Mouse (Mus musculus): Measurements from ENCODE around the gene Ppt2. TPM values are rescaled to one million over a fixed set of nuclear protein-coding genes. Genes with fewer than 3 reads are reported as not detected.

Gene Ppt2
- polyA plus RNA-seq (2014; fragmentation: Nextera tagmentation; extraction: Ambion mirVana), result 23.6 and 26.4 TPM in 2 replicates

DNA sequence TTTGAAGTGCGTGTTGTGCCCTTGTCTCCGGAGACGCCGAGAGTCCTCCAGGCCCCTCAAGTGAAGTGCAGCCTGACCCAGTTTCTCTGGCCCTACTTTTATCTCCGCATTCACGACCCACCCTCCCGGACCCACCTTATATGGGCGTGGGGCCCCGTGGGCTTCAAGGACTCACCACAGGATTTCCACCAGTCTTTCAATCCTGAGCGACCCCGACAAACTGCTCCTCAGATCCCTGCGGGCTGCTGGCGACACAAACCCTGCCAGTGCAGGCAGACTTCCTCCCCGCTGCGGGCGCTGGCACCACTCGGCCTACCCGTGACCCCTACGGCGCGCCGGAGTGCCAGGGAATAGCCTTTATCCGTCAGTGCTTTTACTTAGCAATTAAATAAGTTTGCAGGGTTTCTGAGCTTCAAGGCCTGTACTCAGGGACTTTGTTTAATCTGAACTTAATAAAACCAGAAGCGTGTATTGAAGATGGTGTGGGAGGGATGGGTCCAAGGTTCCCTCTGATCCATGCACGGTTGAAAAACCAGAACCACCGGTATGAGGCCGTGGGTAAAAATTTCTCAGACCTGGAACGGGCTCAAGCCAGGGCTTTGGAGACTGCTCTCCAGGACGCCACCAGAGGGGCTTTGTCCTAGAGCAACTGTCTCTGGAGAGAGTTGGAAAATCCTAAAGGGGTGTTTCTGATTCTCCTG lies at the start of gene Ppt2:
Gene Ppt2 (minus strand): TSS at position 568 of the 701 bp plus-strand sequence.
- DNase-seq (ENCODE audit: low spot score), result peak; percentile 30
- Histone ChIP-seq H3K27ac (replicated peaks; ENCODE audit: low read depth, low read length) (peak within 1 kb of the TSS; percentile 94), H3K36me3 (ENCODE audit: control insufficient read depth, insufficient read depth, low read length) (0 out of 2 replicates have a peak, but pooled peaks cover 20% of the 10 kb centered on the region), H3K9me3 (ENCODE audit: control insufficient read depth, low read length) (no peaks in the 10 kb centered on the region), H3K27me3 (replicated peaks; ENCODE audit: control insufficient read depth, insufficient read depth, low read length) (peaks cover 33% of the 10 kb centered on the region), H3K4me2 (ENCODE audit: low read depth, low read length) (peak within 1 kb of the TSS; percentile 80), H3K4me3 (ENCODE audit: low read depth, low read length) (peak within 1 kb of the TSS; percentile 60), H3K9ac (ENCODE audit: low read depth, low read length) (peak within 1 kb of the TSS; percentile 80), H3K4me1 (ENCODE audit: control insufficient read depth, insufficient read depth, low read length) (peaks cover 40% of the 10 kb centered on the region)
- 4% methylated on average over 29 of the region's 29 CpGs for WGBS
- no peak for ATAC-seq (ENCODE audit: low read depth)

DNA sequence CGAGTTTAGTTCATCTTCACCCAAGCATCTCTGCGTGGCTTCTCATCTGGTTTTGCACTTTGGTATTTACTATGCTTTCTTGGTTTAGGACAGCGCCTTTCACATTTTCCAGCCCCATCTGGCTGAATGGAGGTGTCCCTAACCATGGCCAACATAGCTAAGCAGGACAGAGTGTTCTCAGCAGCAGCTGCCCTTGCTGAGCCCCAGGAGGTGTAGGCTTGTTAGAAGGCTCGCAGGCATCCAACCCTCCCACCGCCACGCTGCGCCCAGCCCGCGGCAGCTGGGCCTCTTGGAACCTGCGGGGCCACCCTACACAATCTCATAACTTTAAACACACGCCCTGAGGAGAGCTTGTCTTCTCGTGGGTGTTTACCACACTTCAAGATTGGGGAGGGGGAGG lies 48.4 kb upstream of the Ppt2 start:
- no peak overlapping the region for H3K4me2 ChIP-seq (ENCODE audit: low read depth, low read length)
- ATAC-seq (ENCODE audit: low read depth), result no peak
- no peak overlapping the region for H3K4me3 ChIP-seq (ENCODE audit: low read depth, low read length)
- H3K4me1 ChIP-seq (ENCODE audit: control insufficient read depth, insufficient read depth, low read length), result 0 out of 2 replicates have a peak, but pooled peaks cover 1% of the 10 kb centered on the region
- no peaks in the 10 kb centered on the region for H3K36me3 ChIP-seq (ENCODE audit: control insufficient read depth, insufficient read depth, low read length)
- no peak overlapping the region for H3K27ac ChIP-seq (replicated peaks; ENCODE audit: low read depth, low read length)
- H3K9ac ChIP-seq (ENCODE audit: low read depth, low read length), result no peak overlapping the region
- peaks cover 59% of the 10 kb centered on the region for H3K27me3 ChIP-seq (replicated peaks; ENCODE audit: control insufficient read depth, insufficient read depth, low read length)
- no peaks in the 10 kb centered on the region for H3K9me3 ChIP-seq (ENCODE audit: control insufficient read depth, low read length)
- WGBS, result 72% methylated on average over 12 of the region's 12 CpGs
- no peak for DNase-seq (ENCODE audit: low spot score)

DNA sequence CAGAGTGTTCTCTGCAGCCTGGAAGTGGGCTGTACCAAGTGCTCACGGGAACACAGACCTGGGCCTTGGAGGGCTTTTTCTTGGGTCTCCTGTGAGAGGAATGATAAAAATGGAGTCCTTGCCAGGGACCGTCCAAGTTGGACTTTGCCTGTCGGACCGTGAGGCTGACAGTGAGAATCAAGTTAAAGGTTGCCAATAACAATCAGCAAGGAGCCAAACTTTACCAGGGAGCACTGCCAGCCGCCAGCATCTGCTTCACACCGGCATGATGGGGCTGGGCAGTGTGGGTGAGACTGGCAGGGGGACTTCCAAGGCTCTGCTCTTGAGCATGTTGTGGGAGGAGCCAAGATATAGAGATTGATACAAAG lies 47.8 kb upstream of the Ppt2 start:
- Histone ChIP-seq H3K27me3 (replicated peaks; ENCODE audit: control insufficient read depth, insufficient read depth, low read length) (peaks cover 64% of the 10 kb centered on the region), H3K9ac (ENCODE audit: low read depth, low read length) (no peak overlapping the region), H3K4me3 (ENCODE audit: low read depth, low read length) (no peak overlapping the region), H3K4me2 (ENCODE audit: low read depth, low read length) (no peak overlapping the region), H3K9me3 (ENCODE audit: control insufficient read depth, low read length) (no peaks in the 10 kb centered on the region), H3K4me1 (ENCODE audit: control insufficient read depth, insufficient read depth, low read length) (0 out of 2 replicates have a peak, but pooled peaks cover 4% of the 10 kb centered on the region), H3K27ac (replicated peaks; ENCODE audit: low read depth, low read length) (no peak overlapping the region), H3K36me3 (ENCODE audit: control insufficient read depth, insufficient read depth, low read length) (no peaks in the 10 kb centered on the region)
- WGBS, result 73% methylated on average over 6 of the region's 6 CpGs
- no peak for DNase-seq (ENCODE audit: low spot score)
- no peak for ATAC-seq (ENCODE audit: low read depth)

DNA sequence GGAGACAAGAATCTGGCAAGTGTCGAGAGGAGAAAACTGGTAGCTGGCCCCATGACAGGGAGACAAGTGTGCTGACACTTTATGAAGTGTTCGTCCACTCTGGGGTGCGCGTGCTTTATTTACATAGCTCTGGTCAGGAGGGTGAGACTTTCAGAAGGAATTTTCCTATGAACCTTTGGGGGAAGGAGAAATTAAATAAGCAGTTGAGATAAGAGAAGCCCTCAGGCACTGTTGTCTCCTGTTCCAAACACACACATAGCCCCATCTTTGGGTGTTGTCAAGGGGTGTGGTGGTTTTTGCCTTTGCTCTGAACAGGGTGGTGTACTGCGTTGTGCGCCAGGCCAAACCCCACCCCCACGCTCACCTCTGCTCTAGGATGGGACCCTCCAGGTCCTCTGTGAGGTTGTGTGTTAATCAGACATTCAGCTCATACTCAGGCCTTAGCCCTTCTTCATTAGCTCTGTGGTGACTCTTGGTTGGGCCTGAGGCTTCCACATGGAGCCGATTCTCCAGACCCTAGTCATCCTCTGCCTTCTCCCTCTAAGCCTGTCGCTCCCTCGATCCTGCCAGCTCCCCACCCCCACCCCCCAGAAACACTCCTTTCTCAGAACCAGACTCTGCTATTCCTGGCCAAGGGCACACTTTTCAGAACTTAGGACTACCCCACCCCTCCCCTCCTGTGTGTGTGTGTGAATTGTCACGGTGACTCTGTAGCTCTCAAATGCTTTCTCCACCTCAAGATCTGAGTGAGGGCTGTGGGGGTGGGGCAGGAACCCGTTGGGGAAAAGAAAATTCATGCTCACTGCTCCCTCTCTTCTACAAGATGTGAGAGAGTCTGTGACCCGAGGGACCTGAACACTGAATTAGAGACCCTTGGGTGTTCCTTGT lies 47.1 kb upstream of the Ppt2 start:
- ATAC-seq (ENCODE audit: low read depth) (no peak), DNase-seq (ENCODE audit: low spot score) (no peak)
- Histone ChIP-seq H3K27me3 (replicated peaks; ENCODE audit: control insufficient read depth, insufficient read depth, low read length) (peaks cover 69% of the 10 kb centered on the region), H3K9me3 (ENCODE audit: control insufficient read depth, low read length) (no peaks in the 10 kb centered on the region), H3K27ac (replicated peaks; ENCODE audit: low read depth, low read length) (no peak overlapping the region), H3K4me2 (ENCODE audit: low read depth, low read length) (no peak overlapping the region), H3K4me3 (ENCODE audit: low read depth, low read length) (no peak overlapping the region), H3K36me3 (ENCODE audit: control insufficient read depth, insufficient read depth, low read length) (no peaks in the 10 kb centered on the region), H3K4me1 (ENCODE audit: control insufficient read depth, insufficient read depth, low read length) (0 out of 2 replicates have a peak, but pooled peaks cover 4% of the 10 kb centered on the region), H3K9ac (ENCODE audit: low read depth, low read length) (no peak overlapping the region)
- WGBS, result 59% methylated on average over 13 of the region's 13 CpGs

DNA sequence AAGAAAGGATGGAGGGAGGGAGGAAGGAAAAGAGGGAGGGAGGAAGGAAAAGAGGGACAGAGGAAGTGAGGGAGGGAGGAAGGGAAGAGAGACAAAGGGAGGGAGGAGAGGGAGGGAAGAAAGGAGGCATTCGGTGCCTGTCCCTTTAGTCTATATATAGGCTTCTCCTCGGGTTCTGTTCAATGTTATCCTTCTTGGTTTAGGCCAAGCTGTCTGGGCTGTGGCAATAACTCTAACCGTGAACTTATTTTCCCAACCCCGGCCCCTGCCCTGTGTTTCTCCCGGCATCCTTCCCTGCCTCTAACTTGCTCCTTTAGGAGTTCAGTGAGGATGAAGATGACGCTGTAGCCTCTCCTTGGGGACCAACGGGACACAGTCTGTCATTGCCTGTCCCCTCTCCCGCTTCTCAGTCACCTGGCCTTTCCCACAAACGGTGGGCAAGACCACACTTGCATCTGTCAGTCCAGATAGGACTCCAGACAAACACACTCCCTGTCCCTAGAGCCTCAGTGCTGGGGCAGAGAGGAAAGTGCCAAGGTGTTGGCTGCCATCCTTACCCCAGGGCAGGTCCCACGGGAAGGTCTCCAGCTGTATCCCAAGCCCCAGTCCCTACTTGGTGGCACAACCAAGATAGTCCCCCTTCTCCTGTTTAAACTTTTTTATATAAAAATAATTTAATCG lies 46.4 kb upstream of the Ppt2 start:
- WGBS, result 58% methylated on average over 11 of the region's 11 CpGs
- Histone ChIP-seq H3K4me3 (ENCODE audit: low read depth, low read length) (no peak overlapping the region), H3K27me3 (replicated peaks; ENCODE audit: control insufficient read depth, insufficient read depth, low read length) (peaks cover 72% of the 10 kb centered on the region), H3K27ac (replicated peaks; ENCODE audit: low read depth, low read length) (no peak overlapping the region), H3K4me2 (ENCODE audit: low read depth, low read length) (no peak overlapping the region), H3K36me3 (ENCODE audit: control insufficient read depth, insufficient read depth, low read length) (no peaks in the 10 kb centered on the region), H3K9me3 (ENCODE audit: control insufficient read depth, low read length) (no peaks in the 10 kb centered on the region), H3K9ac (ENCODE audit: low read depth, low read length) (no peak overlapping the region), H3K4me1 (ENCODE audit: control insufficient read depth, insufficient read depth, low read length) (0 out of 2 replicates have a peak, but pooled peaks cover 4% of the 10 kb centered on the region)
- ATAC-seq (ENCODE audit: low read depth), result no peak
- DNase-seq (ENCODE audit: low spot score), result no peak

DNA sequence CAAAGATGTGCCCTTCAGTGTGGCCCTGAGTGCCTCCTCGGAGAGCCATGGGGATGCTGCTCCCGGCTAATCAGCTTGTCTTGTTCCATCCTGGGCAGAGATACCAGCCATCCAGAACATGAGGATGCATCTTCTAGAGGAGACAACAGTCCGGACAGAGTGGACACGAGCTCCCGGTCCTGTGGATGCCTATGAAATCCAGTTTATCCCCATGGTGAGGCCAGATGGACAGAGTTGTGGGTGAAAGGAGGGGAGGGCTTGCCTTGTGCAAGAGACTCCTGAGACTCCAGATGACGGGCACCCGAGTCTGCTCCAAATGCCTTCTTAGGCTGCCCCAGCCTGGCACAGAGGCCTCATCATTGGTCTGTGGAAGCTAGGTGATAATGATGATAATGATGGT lies 44.8 kb upstream of the Ppt2 start:
- Histone ChIP-seq H3K9me3 (ENCODE audit: control insufficient read depth, low read length) (no peaks in the 10 kb centered on the region), H3K9ac (ENCODE audit: low read depth, low read length) (no peak overlapping the region), H3K4me1 (ENCODE audit: control insufficient read depth, insufficient read depth, low read length) (0 out of 2 replicates have a peak, but pooled peaks cover 4% of the 10 kb centered on the region), H3K4me3 (ENCODE audit: low read depth, low read length) (no peak overlapping the region), H3K4me2 (ENCODE audit: low read depth, low read length) (no peak overlapping the region), H3K27me3 (replicated peaks; ENCODE audit: control insufficient read depth, insufficient read depth, low read length) (peaks cover 66% of the 10 kb centered on the region), H3K36me3 (ENCODE audit: control insufficient read depth, insufficient read depth, low read length) (no peaks in the 10 kb centered on the region), H3K27ac (replicated peaks; ENCODE audit: low read depth, low read length) (no peak overlapping the region)
- WGBS, result 88% methylated on average over 7 of the region's 7 CpGs
- DNase-seq (ENCODE audit: low spot score), result no peak
- no peak for ATAC-seq (ENCODE audit: low read depth)

DNA sequence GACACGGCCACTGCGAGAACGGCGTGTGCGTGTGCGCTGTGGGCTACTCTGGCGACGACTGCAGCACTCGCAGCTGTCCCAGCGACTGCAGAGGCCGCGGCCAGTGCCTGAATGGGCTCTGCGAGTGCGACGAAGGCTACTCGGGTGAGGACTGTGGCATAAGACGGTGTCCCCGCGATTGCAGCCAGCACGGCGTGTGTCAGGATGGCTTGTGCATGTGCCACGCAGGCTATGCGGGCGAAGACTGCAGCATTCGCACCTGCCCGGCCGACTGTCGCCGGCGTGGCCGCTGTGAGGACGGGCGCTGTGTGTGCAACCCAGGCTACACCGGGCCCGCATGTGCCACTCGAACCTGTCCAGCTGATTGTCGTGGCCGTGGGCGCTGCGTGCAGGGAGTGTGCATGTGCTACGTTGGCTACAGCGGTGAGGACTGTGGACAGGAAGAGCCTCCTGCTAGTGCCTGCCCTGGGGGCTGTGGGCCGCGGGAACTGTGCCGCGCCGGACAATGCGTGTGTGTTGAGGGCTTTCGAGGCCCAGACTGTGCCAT lies 44.0 kb upstream of the Ppt2 start:
- no peak overlapping the region for H3K27ac ChIP-seq (replicated peaks; ENCODE audit: low read depth, low read length)
- peak overlapping the region; percentile 61 for H3K4me2 ChIP-seq (ENCODE audit: low read depth, low read length)
- peaks cover 64% of the 10 kb centered on the region for H3K27me3 ChIP-seq (replicated peaks; ENCODE audit: control insufficient read depth, insufficient read depth, low read length)
- WGBS, result 28% methylated on average over 26 of the region's 49 CpGs
- H3K9me3 ChIP-seq (ENCODE audit: control insufficient read depth, low read length), result no peaks in the 10 kb centered on the region
- peak overlapping the region; percentile 38 for H3K4me3 ChIP-seq (ENCODE audit: low read depth, low read length)
- ATAC-seq (ENCODE audit: low read depth) (no peak), DNase-seq (ENCODE audit: low spot score) (no peak)
- no peaks in the 10 kb centered on the region for H3K36me3 ChIP-seq (ENCODE audit: control insufficient read depth, insufficient read depth, low read length)
- H3K9ac ChIP-seq (ENCODE audit: low read depth, low read length), result peak overlapping the region; percentile 52; the same call in 1 of the 2 replicates
- H3K4me1 ChIP-seq (ENCODE audit: control insufficient read depth, insufficient read depth, low read length), result 0 out of 2 replicates have a peak, but pooled peaks cover 4% of the 10 kb centered on the region

Measured in embryonic facial prominence, embryonic 14.5 days (tissue).